Mouse (Mus musculus) cerebellum, postnatal 25 days (tissue): ENCODE measurements around the gene Yju2.
A peak's percentile ranks its signal among the peaks of the same experiment; 100 is the strongest.

Source experiments
- DNase-seq, 2 experiments: peaks; one replicate each; pipeline ENCODE4 v3.0.0; 2021; ENCODE audit warnings: mixed read lengths in 2 of 2

Gene Yju2

DNA sequence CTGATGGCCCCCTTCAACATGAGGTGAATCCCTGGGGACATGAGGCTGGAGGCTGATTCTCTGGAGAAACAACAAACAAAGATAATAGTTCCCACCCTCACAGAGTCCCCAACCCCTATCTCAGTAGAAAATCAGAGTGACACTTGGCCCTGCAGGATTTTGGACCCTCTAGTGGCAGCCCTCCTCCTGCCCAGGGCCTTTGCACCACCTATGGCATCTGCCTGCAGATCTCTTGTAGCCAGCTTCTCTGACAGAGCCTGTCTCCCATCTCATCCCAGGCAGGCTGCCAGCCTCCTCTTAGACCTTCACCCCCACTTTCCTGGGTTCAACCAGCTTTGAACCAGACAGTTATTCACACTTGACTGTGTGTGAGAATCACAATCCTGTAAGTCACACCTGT lies 1.9 kb downstream of the Yju2 start:
- DNase-seq = peak in 1 of 2 experiments; percentile 43

GRCm38 (mm10) chr17:55961631-55962030 lies 2.7 kb downstream of the Yju2 start:
- DNase-seq = no peak

DNA sequence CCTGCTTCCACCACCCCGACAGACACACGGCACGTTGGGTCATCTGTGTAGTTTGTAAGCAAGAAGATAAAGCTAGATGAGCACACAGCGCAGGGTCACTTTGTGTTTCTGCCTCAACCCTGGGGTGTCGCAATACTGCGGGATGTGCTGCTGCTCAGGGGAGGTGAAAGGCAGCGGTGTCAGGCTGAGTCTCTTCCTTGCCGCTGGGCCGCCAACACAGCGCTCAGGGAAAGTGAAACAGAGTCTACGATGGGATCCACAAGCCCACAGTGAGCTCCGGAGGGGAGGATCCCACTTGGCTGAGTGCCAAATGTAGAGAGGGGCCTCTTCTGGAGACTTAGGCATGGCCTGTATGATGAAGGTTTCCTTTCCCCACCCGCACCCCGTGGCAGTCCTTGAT lies 4.3 kb downstream of the Yju2 start:
- DNase-seq = no peak

GRCm38 (mm10) chr17:55964496-55964895 lies 5.6 kb downstream of the Yju2 start:
- no peak for DNase-seq

DNA sequence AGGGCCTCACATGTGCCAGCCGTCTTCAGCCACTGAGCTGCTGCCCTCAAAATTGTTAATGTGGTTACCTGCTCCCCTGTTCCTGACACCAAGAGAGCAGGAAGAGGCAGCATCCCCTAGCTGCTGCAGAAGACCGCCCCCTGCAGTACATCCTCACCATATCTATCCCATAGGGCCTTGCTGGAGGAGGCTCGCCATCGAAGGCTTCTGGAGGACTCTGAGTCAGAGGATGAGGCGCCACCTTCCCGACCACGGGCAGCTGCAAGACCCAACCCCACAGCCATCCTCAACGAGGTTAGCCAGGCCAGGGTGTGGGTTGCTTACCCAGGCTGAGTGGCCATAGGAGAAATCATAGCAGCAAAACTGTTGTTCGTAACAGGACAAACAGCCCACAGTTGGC lies 6.1 kb downstream of the Yju2 start:
- DNase-seq = no peak

DNA sequence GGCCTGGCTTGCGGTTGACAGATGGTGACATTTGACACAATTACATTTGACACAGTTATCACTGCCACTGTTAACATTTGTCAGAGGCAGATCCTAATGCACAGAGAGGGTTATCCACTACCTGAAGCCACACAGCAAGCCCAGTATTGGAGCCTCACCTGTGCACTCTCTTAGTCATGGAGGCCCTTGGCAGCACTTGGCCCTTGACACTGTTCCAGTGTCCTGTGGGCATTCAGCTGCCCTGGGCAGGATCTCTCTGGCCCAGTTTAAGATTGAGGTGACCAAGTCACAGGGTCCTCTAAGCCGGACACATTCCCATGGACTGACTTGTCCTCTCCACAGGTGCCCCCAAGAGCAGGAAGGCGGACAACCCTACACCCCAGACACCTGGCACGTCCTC lies 8.3 kb downstream of the Yju2 start:
- DNase-seq = peak; percentile 39 to 57

- peak in 1 of 2 experiments; percentile 43 for DNase-seq
Observed at GRCm38 (mm10) chr17:55968210-55968609, 9.3 kb downstream of the Yju2 start.

- peak; percentile 47 to 63 for DNase-seq
Observed at GRCm38 (mm10) chr17:55969560-55969959, 10.7 kb downstream of the Yju2 start.

DNA sequence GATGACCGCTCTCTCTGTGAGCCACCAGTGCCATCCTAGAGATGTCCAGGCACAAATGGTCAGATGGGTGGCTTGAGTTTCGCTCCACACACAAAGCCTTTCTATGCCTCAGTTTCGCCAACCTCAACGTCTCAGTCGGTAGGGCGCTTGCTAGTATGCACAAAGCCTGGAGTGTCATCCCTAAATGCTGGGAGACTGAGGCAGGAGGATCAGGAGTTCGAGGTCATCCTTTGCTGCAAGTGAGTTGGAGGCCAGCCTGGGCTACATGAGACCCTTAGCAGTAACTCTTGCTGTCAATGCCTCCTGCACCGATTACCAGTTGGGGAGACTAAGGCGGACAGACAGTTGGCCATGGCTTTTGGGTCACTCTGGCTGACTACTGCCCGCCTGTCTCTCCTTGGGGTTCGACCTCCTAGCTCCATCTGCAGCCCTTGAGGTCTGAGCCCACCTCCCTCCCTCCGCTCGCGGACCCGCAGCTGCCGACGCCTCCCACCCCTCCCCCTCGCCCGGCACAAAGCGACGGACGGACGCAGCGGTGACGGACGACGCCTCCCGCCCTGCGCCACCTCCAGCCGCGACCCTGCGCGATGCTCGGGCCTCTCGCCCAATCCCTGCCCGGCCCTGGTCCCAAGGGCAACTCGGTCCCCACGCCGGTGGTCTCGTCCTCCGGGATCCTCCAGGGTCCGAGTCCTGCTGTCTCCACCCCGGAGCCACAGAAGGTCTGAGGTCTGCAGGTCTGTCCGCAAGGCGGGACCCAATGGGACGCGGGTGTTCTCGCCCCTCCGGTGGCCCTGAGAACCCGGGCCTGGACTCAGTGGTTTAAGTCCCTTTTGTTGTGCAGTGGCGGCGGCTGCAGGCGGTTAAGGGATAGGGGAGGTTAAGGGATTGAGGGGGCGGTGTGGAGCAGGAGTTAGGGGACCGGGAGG lies 11.3 kb downstream of the Yju2 start, which contains the start of gene Shd:
Gene Shd, plus strand, starts transcription at position 502 of the 926 bp plus-strand sequence.
- DNase-seq = peak; percentile 80 to 84

GRCm38 (mm10) chr17:55971453-55971852 lies 12.6 kb downstream of the Yju2 start:
- DNase-seq = peak; percentile 22 to 43

DNA sequence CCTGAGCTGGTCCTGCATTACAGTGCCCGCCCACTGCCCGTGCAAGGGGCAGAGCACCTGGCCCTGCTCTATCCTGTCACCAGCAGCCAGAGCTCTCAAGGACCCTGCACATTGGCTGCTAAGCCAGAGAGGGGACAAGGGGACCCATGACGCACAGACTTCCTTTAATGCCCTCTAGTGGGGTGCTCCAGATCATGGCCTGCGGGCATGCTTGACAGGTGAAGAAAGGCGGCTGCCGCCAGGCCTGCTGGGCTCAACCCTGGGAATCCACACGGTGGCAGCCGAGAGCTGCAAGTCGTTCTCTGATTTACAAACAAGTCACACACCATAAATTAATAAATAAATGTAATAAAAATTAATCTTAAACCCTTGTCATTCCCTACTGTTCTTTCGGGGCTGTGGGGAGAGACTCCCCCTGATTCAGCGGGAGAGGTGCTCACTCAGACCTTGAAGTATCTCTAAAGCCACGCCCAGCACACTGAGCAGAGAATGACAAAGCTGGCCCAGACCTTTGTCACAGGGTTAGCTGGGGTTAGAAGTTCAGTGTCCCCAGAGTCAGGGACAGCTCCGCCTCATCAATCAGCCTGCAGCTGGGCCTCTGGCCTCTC lies 17.5 kb downstream of the Yju2 start:
- DNase-seq = peak; percentile 91 to 93

GRCm38 (mm10) chr17:55977301-55977700 lies 18.4 kb downstream of the Yju2 start:
- no peak for DNase-seq

DNA sequence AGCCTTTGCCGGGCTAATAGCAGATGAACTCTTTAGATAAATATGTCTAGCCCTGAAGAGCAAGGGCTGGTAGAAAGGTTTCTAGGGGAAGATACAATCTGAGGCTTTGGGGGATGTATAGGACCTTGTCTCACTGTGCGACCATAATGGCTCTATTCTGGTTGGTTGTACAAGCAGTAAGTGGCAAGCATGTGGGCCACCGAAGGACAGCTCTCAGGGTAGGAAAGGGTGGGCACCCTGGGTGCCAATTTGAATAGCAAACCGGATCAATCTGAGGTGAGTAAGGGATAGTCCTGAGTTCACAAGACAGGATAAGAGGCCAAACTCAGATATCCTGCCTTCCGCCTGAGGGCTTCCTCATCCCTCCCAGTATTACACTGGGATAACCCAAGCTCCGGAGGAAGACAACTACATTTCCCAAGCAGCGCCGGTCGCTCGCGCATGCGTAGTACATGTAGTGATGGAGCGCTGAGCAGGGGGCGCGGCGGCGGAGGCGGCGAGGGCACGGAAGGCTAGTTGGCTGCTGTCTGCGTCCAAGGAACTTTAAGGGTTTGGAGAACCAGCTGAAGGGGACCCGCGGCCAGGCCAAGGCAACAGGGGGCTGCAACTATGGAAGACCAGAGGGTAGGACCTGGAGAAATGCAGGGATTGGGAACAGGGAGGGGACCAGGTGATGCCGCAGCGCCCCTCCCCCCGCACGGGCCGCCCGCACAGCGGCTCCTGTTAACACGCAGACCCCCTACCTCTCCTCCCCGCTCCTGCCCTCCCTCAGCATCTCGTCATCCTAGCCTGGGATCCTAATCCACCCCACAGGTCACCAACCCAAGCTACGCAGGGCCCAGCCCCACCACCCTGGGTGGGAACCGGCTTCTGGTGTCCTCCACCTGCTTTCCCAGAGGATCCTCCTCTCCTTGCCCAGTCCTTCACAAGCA lies 27.4 kb downstream of the Yju2 start, which contains the start of gene Fsd1:
Gene Fsd1, plus strand, starts transcription at position 480 of the 932 bp plus-strand sequence.
- peak; percentile 87 to 91 for DNase-seq

- no peak for DNase-seq
Observed at GRCm38 (mm10) chr17:55990278-55990898, 31.5 kb downstream of the Yju2 start.

DNA sequence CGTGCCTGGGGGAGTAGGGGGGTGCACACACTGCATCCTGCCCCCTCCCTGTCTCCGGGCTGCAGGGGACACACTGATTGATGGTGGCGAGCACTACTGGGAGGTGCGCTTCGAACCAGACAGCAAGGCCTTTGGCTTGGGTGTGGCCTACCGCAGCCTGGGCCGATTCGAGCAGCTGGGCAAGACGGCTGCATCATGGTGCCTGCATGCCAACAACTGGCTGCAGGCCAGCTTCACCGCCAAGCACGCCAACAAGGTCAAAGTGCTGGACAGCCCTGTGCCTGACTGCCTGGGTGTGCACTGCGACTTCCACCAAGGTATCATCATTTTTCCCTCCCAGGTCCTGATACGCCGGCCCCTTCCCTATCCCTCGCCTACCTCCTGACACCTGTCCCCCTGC lies 37.1 kb downstream of the Yju2 start:
- peak in 1 of 2 experiments; percentile 52 for DNase-seq

DNA sequence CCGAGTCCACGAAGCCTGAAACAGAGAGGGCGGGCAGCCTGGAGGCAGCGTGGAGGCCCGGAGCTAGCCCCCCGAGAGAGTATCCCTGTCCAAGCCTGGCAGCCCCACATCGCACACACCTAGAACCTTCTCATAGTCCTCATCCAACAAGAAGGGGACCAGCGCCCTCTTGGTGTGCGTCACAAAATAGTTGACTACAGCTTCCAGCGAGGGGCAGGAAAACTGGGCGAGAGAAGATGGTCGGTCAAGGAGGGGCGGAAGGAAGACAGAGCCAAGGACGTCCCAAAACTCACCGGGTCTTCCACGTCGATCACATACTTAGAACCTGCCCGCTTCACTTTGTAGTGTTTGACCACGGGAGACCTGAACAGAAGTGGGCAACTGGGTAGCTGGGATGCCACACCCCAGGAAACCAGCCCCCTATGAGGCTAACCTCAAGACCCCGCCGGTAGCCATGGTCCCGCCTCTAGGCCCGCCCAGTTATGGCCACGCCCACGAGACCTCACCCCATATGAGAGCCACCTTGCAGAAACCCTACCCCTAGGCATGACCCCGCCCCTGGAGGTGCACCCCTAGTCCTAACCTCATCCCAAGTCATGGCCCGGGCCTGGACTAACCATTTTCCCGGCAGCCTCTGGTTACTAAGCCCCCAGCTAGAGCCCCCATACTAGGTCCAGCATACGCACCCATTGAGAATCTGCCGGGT lies 41.0 kb downstream of the Yju2 start:
- DNase-seq = no peak

GRCm38 (mm10) chr17:56003000-56003399 lies 44.1 kb downstream of the Yju2 start:
- DNase-seq = peak; percentile 53 to 70

DNA sequence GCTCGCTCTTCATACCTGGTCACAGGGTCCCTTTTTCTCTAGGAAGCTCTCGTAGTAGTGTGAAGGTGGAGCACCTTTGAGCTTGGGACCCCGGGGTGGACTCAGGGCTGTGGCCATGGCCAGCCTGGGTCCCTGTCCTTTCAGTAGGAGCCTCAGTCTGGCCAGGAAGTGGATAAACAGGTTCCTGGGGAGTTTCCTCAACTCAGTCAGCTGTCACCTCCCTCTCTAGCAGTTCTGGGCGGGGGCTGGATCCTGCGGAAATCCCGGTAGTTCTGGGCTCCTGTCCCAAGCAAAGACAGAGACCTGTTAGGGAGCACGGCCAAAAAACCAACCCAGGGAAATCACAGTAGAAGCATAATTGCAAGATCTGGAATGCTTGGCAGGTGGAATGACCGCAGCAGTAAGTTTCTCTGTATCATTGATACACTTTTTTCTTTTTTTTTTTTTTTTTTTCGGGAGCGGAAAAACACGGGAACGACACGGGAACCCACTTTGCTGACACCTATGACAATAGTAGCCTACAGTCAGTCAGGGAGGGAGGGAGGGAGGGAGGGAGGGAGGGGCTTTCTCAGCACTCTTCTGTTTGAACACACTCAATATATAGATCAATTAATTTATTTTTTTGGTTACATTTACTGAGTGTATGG lies 46.6 kb downstream of the Yju2 start, which contains the start of the genes Stap2 and Mpnd:
Gene Stap2, minus strand, starts transcription at position 170 of the 647 bp plus-strand sequence.
Gene Mpnd, plus strand, starts transcription at position 297 of the 647 bp plus-strand sequence.
- DNase-seq = peak; percentile 68 to 77

DNA sequence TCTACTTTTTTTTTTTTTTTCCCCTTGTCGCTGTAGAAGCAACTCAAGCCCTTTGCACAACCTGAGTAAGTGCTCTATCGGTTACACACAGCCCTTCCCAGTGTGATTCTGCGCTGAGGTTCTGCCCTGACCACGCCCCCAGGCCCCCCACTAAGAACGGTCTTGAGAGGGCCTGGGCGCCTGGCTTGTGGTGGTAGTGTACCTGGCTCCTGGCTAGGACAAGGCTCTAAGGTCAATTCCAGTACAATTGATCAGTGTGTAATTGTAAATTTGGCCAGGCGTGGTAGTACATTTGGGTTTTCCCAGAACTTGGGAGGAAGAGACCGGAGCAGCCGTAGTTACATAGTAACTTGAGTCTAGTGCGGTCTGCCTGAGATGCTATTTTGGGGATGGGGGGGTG lies 48.1 kb downstream of the Yju2 start:
- DNase-seq = no peak

DNA sequence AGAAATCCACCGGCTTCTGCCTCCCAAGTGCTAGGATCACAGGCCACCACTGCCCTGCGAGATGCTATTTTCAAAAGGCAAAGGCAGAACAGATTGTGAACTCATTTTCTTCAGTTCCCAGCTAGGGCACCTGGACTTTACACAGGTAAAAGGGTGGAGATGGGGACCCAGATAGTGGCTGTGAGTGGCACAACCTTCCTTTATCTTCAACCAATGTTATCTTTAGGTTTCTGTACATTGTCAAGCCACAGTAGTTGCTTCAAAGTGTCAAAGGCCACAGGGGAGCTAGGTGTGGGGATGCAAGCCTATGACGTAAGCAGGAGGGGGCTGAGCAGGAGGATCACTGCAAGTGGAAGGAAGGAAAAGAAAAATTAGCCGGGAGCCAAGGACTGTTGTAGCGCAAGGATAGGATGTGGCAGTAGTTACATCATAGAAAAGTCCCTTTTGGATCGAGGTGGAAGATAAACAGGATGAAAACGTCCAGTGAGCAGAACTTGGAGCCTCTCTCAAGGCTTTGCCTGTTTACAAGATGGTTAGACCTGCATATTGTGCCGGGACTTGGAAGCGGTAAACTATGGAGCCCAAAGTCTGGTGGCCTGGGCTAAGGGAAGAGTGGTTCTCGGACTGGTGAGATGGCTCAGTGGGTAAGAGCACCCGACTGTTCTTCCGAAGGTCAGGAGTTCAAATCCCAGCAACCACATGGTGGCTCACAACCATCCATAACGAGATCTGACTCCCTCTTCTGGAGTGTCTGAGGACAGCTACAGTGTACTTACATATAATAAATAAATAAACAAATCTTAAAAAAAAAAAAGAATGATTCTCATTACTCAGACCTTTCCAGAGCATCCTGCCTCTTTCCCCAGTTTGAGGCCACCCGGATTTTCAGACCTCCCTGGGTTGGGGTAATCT lies 48.8 kb downstream of the Yju2 start:
- no peak for DNase-seq
